Mouse (Mus musculus): ENCODE results near the gene Klk8.

Klk8 gene

GRCm38 (mm10) chr7:43789295-43789694, 8.1 kb upstream of the Klk8 start:
- WGBS: 56% methylated on average over 2 of the region's 2 CpGs

DNA sequence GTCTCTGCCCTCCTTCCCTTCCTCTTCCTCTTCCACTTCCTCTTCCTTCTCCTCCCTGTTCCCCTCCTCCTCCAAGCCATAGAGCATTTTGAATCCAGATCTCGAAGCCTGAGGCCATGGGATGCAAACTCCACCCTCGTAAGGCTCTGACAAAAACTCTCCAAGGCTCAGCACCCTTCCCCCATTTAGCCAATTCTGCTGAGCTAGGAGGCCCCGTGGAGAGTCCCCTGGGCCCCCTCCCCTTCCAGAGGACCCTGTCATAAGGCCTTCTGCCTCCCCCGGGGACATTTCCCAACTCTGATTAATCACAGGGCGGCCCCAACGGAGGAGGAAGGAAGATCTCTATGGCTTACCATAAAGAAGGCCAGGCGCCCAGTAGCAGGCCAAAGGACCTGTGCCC, 5.8 kb upstream of the Klk8 start, which contains the start of gene Klk9:
Gene Klk9 (plus strand): TSS at position 301 of the 400 bp plus-strand sequence.
- 83% methylated on average over 7 of the region's 7 CpGs for WGBS

- 6% methylated on average over 8 of the region's 8 CpGs for WGBS
These were observed 1.0 kb upstream of the Klk8 start for GRCm38 (mm10) chr7:43796355-43796754.

DNA sequence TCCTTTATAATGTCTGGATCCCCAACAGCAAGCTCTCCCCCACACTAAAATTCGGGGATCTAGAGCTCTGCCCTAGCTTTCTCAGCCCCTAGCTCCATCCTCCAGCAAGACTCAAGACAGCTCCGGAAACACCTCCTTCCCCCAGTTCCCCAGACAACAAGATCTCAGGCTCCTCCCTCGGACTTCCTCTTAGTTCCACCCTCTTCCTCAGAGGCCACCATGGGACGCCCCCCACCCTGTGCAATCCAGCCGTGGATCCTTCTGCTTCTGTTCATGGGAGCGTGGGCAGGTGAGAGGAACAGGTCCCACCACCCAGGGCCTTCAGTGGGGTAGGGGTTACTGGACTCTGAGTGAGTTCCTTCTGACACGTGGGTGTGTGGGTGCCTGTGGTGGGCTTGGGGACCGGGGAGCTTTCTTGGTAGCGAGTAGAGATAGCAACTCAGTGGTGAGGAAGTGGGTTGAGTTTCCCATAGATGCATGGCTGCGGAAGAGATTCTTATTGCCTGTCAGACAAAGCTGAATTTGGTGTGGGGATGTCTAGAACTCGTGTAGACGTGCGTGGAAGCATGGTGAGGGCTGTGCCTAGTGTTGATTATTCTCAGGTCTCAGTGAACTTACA, 576 bp downstream of the Klk8 start:
- WGBS: 38% methylated on average over 13 of the region's 13 CpGs

GRCm38 (mm10) chr7:43799876-43800275, 2.5 kb downstream of the Klk8 start:
- 81% methylated on average over 7 of the region's 7 CpGs for WGBS

- WGBS: 47% methylated on average over 5 of the region's 5 CpGs
These were observed 13.6 kb downstream of the Klk8 start, which contains the start of gene Klk7 for GRCm38 (mm10) chr7:43810994-43811393. Gene Klk7, plus strand, starts transcription at chr7:43811294.

DNA sequence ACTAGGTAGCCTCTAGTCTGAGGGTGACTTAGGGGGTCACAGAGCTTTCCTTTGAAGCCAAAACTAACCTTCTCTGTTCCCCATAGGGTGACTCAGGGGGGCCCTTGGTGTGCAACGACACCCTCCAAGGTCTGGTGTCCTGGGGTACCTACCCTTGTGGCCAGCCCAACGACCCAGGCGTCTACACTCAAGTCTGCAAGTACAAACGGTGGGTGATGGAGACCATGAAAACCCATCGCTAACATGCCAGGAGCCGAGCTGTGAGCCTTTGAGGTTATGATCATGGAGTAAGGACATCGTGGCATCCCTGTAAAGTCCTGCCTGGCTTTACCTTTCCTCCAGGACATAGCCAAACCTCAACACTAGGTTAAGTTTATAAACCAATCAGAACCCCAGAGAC, 17.8 kb downstream of the Klk8 start:
- 86% methylated on average over 7 of the region's 7 CpGs for WGBS

DNA sequence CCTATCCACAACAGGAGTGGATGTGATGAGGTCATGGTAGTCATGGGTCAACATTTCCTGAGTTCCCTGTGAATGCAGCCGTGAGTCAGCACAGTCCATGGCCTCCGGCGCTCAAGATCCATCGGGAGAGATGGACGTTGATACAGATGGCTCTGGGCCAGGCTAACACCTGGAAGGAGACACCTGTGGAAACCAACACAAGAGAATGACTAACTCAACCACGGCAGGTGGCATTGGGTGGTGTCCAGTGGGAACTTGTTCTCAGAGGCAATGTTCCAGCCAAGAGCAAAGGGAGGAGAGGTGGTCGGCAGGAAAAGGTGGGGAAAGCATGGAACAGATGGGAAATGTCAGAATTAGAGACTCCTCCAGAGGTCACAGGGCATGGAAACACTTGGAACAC, 24.2 kb downstream of the Klk8 start:
- 94% methylated on average over 7 of the region's 7 CpGs for WGBS

DNA sequence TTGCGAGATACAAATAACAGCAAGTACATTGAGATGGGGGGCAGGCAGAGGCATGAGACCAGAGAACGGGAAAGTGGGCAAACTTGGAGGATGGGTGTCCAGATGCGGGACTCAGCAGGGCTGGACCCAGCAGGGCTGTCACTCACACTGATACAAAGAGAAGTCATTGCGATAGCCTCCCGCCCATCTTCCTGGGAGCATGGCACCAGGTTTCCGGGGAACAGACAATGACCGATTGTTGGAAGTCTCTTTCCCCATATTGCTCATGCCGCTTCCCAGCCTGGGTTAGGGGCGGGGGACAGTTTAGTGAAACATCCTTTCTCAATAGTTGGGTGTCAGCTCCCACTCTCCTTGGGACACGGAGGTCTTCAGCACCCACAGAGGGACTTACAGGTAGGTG, 26.8 kb downstream of the Klk8 start, which contains the start of gene Klk6:
Gene Klk6 (plus strand): TSS at position 301 of the 400 bp plus-strand sequence.
- WGBS: 71% methylated on average over 10 of the region's 10 CpGs

GRCm38 (mm10) chr7:43826056-43826455, 28.7 kb downstream of the Klk8 start:
- 88% methylated on average over 5 of the region's 5 CpGs for WGBS

GRCm38 (mm10) chr7:43827706-43828105, 30.3 kb downstream of the Klk8 start:
- WGBS: 87% methylated on average over 4 of the region's 4 CpGs

DNA sequence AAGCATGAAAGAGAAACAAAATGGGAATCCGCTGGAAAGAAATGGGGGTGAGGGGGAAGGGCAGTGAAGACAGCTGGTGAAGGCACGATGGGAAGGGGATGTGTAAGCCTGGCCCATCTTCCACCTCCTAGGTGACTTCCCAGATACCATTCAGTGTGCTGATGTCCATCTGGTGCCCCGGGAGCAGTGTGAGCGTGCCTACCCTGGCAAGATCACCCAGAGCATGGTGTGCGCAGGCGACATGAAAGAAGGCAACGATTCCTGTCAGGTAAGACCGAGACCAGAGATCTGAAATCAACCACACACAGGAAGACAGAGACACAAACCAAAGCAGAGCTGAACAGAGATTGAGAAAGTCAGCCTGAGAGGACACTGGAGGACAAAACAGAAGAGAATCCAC, 31.6 kb downstream of the Klk8 start:
- 93% methylated on average over 8 of the region's 8 CpGs for WGBS

DNA sequence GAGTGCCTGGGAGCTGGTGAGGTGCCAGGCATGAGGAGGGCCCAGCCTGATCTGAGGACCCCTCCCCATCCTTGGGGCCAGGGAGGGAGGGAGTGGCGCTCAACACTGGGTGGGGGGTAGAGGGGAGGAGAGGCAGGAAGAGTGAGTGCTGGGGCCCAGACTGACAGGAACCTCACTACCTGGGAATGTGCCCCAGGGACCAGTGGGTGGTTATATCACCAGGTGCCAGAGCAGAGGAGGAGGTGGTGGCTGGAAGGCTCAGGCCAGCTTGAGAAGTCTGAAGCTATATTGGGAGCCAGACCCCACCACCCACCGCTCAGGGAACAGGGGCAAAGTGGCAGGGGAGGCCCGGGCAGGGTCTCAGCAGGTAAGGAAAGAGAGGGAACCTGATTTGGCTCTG, 44.3 kb downstream of the Klk8 start, which contains the start of gene Klk5:
Gene Klk5 (plus strand): TSS at position 271 of the 400 bp plus-strand sequence.
- 65% methylated on average over 3 of the region's 3 CpGs for WGBS

- WGBS: 92% methylated on average over 4 of the region's 4 CpGs
These were observed 46.4 kb downstream of the Klk8 start for GRCm38 (mm10) chr7:43843801-43844200.

- WGBS: 92% methylated on average over 6 of the region's 6 CpGs
These were observed 54.2 kb downstream of the Klk8 start for GRCm38 (mm10) chr7:43851616-43852015.

Data from cerebral cortex, adult 2 months (tissue).